Mouse (Mus musculus): ENCODE data around the gene Calm3. TPM values are rescaled to one million over a fixed set of nuclear protein-coding genes. Genes with fewer than 3 reads are reported as not detected.

The Calm3 gene
- polyA plus RNA-seq, 1 experiment from 2014 or later = 190 TPM

- H3K27ac ChIP-seq (ENCODE audit: low read depth) = no peak overlapping the region
- H3K27me3 ChIP-seq (replicated peaks; ENCODE audit: control insufficient read depth, insufficient read depth, low read length) = peaks cover 7% of the 10 kb centered on the region; the same call in 1 of the 2 replicates
- H3K4me3 ChIP-seq (ENCODE audit: low read depth, low read length) = peak overlapping the region; percentile 32
- WGBS = 40% methylated on average over 9 of the region's 9 CpGs
- peak overlapping the region; percentile 63 for H3K4me2 ChIP-seq (ENCODE audit: low read length)
- H3K9ac ChIP-seq (ENCODE audit: low read length) = peak overlapping the region; percentile 20; the same call in 1 of the 2 replicates
- ATAC-seq (replicated peaks; ENCODE audit: low FRiP score, low TSS enrichment, low read depth) (no peak; the same call in 1 of the 2 replicates), DNase-seq (ENCODE audit: low spot score) (no peak)
- 0 out of 2 replicates have a peak, but pooled peaks cover 4% of the 10 kb centered on the region for H3K36me3 ChIP-seq (ENCODE audit: control insufficient read depth, insufficient read depth, low read length)
- H3K4me1 ChIP-seq (replicated peaks; ENCODE audit: control insufficient read depth, insufficient read depth, low read length) = peaks cover 24% of the 10 kb centered on the region
- H3K9me3 ChIP-seq (ENCODE audit: control insufficient read depth, low read length) = no peaks in the 10 kb centered on the region
Observed at GRCm38 (mm10) chr7:16892352-16892730, 31.6 kb downstream of the Calm3 start.

- peak within 1 kb of the TSS; percentile 32; the same call in 1 of the 2 replicates for H3K9ac ChIP-seq (ENCODE audit: low read length)
- peaks cover 7% of the 10 kb centered on the region; the same call in 1 of the 2 replicates for H3K27me3 ChIP-seq (replicated peaks; ENCODE audit: control insufficient read depth, insufficient read depth, low read length)
- H3K4me3 ChIP-seq (ENCODE audit: low read depth, low read length) = peak within 1 kb of the TSS; percentile 32
- H3K4me2 ChIP-seq (ENCODE audit: low read length) = peak within 1 kb of the TSS; percentile 63
- peaks cover 8% of the 10 kb centered on the region; the same call in 1 of the 2 replicates for H3K36me3 ChIP-seq (ENCODE audit: control insufficient read depth, insufficient read depth, low read length)
- H3K9me3 ChIP-seq (ENCODE audit: control insufficient read depth, low read length) = no peaks in the 10 kb centered on the region
- under 1% methylated on average over 30 of the region's 30 CpGs for WGBS
- H3K4me1 ChIP-seq (replicated peaks; ENCODE audit: control insufficient read depth, insufficient read depth, low read length) = peaks cover 24% of the 10 kb centered on the region
- DNase-seq (ENCODE audit: low spot score) = peak; percentile 93
- H3K27ac ChIP-seq (ENCODE audit: low read depth) = peak within 1 kb of the TSS; percentile 94
- peak; percentile 80 for ATAC-seq (replicated peaks; ENCODE audit: low FRiP score, low TSS enrichment, low read depth)
Observed at GRCm38 (mm10) chr7:16891641-16892351, 32.1 kb downstream of the Calm3 start, which contains the start of gene Gng8. TSS of gene Gng8 (plus strand) at chr7:16891786.

- Histone ChIP-seq H3K9me3 (ENCODE audit: control insufficient read depth, low read length) (peaks cover 3% of the 10 kb centered on the region), H3K4me2 (ENCODE audit: low read length) (peak overlapping the region; percentile 63), H3K9ac (ENCODE audit: low read length) (no peak overlapping the region), H3K27me3 (replicated peaks; ENCODE audit: control insufficient read depth, insufficient read depth, low read length) (peaks cover 7% of the 10 kb centered on the region; the same call in 1 of the 2 replicates), H3K4me3 (ENCODE audit: low read depth, low read length) (no peak overlapping the region), H3K36me3 (ENCODE audit: control insufficient read depth, insufficient read depth, low read length) (peaks cover 16% of the 10 kb centered on the region), H3K27ac (ENCODE audit: low read depth) (peak overlapping the region; percentile 94), H3K4me1 (replicated peaks; ENCODE audit: control insufficient read depth, insufficient read depth, low read length) (peaks cover 24% of the 10 kb centered on the region)
- 3% methylated on average over 23 of the region's 23 CpGs for WGBS
- DNase-seq (ENCODE audit: low spot score) = peak; percentile 91
- peak; percentile 68 for ATAC-seq (replicated peaks; ENCODE audit: low FRiP score, low TSS enrichment, low read depth)
Observed at GRCm38 (mm10) chr7:16890944-16891343, 33.0 kb downstream of the Calm3 start.

- Histone ChIP-seq H3K36me3 (ENCODE audit: control insufficient read depth, insufficient read depth, low read length) (peaks cover 21% of the 10 kb centered on the region), H3K9me3 (ENCODE audit: control insufficient read depth, low read length) (peaks cover 7% of the 10 kb centered on the region), H3K27me3 (replicated peaks; ENCODE audit: control insufficient read depth, insufficient read depth, low read length) (peaks cover 11% of the 10 kb centered on the region; the same call in 1 of the 2 replicates), H3K9ac (ENCODE audit: low read length) (no peak overlapping the region), H3K4me3 (ENCODE audit: low read depth, low read length) (no peak overlapping the region), H3K4me2 (ENCODE audit: low read length) (peak overlapping the region; percentile 63), H3K4me1 (replicated peaks; ENCODE audit: control insufficient read depth, insufficient read depth, low read length) (peaks cover 24% of the 10 kb centered on the region), H3K27ac (ENCODE audit: low read depth) (peak overlapping the region; percentile 94)
- ATAC-seq (replicated peaks; ENCODE audit: low FRiP score, low TSS enrichment, low read depth) (no peak), DNase-seq (ENCODE audit: low spot score) (peak; percentile 74)
- 23% methylated on average over 6 of the region's 6 CpGs for WGBS
Observed at GRCm38 (mm10) chr7:16890536-16890935, 33.4 kb downstream of the Calm3 start.

- no peak for ATAC-seq (replicated peaks; ENCODE audit: low FRiP score, low TSS enrichment, low read depth)
- H3K4me3 ChIP-seq (ENCODE audit: low read depth, low read length) = no peak overlapping the region
- H3K9me3 ChIP-seq (ENCODE audit: control insufficient read depth, low read length) = peaks cover 16% of the 10 kb centered on the region
- DNase-seq (ENCODE audit: low spot score) = no peak
- 0 out of 2 replicates have a peak, but pooled peaks cover 5% of the 10 kb centered on the region for H3K27me3 ChIP-seq (replicated peaks; ENCODE audit: control insufficient read depth, insufficient read depth, low read length)
- no peak overlapping the region for H3K27ac ChIP-seq (ENCODE audit: low read depth)
- WGBS = 55% methylated on average over 59 of the region's 59 CpGs
- peaks cover 3% of the 10 kb centered on the region; the same call in 1 of the 2 replicates for H3K4me1 ChIP-seq (replicated peaks; ENCODE audit: control insufficient read depth, insufficient read depth, low read length)
- H3K9ac ChIP-seq (ENCODE audit: low read length) = no peak overlapping the region
- H3K36me3 ChIP-seq (ENCODE audit: control insufficient read depth, insufficient read depth, low read length) = peaks cover 38% of the 10 kb centered on the region
- no peak overlapping the region for H3K4me2 ChIP-seq (ENCODE audit: low read length)
Observed at GRCm38 (mm10) chr7:16885905-16886304, 38.0 kb downstream of the Calm3 start.

GRCm38 (mm10) chr7:16885271-16885776, 38.6 kb downstream of the Calm3 start:
- 34% methylated on average over 59 of the region's 95 CpGs for WGBS
- peaks cover 38% of the 10 kb centered on the region for H3K36me3 ChIP-seq (ENCODE audit: control insufficient read depth, insufficient read depth, low read length)
- H3K27ac ChIP-seq (ENCODE audit: low read depth) = no peak overlapping the region
- no peak overlapping the region for H3K9ac ChIP-seq (ENCODE audit: low read length)
- peaks cover 8% of the 10 kb centered on the region; the same call in 1 of the 2 replicates for H3K4me1 ChIP-seq (replicated peaks; ENCODE audit: control insufficient read depth, insufficient read depth, low read length)
- H3K4me2 ChIP-seq (ENCODE audit: low read length) = peak overlapping the region; percentile 28
- ATAC-seq (replicated peaks; ENCODE audit: low FRiP score, low TSS enrichment, low read depth) (0 out of 2 replicates have a peak, but pooled peaks have one; percentile 26), DNase-seq (ENCODE audit: low spot score) (no peak)
- peaks cover 16% of the 10 kb centered on the region for H3K9me3 ChIP-seq (ENCODE audit: control insufficient read depth, low read length)
- H3K4me3 ChIP-seq (ENCODE audit: low read depth, low read length) = peak overlapping the region; percentile 23
- H3K27me3 ChIP-seq (replicated peaks; ENCODE audit: control insufficient read depth, insufficient read depth, low read length) = 0 out of 2 replicates have a peak, but pooled peaks cover 5% of the 10 kb centered on the region

- DNase-seq (ENCODE audit: low spot score) (no peak), ATAC-seq (replicated peaks; ENCODE audit: low FRiP score, low TSS enrichment, low read depth) (no peak)
- H3K4me2 ChIP-seq (ENCODE audit: low read length) = no peak overlapping the region
- H3K27me3 ChIP-seq (replicated peaks; ENCODE audit: control insufficient read depth, insufficient read depth, low read length) = 0 out of 2 replicates have a peak, but pooled peaks cover 5% of the 10 kb centered on the region
- peaks cover 41% of the 10 kb centered on the region for H3K36me3 ChIP-seq (ENCODE audit: control insufficient read depth, insufficient read depth, low read length)
- no peak overlapping the region for H3K4me3 ChIP-seq (ENCODE audit: low read depth, low read length)
- no peak overlapping the region for H3K9ac ChIP-seq (ENCODE audit: low read length)
- H3K27ac ChIP-seq (ENCODE audit: low read depth) = no peak overlapping the region
- peaks cover 8% of the 10 kb centered on the region; the same call in 1 of the 2 replicates for H3K4me1 ChIP-seq (replicated peaks; ENCODE audit: control insufficient read depth, insufficient read depth, low read length)
- peaks cover 16% of the 10 kb centered on the region for H3K9me3 ChIP-seq (ENCODE audit: control insufficient read depth, low read length)
- 60% methylated on average over 4 of the region's 4 CpGs for WGBS
Observed at GRCm38 (mm10) chr7:16884334-16884733, 39.6 kb downstream of the Calm3 start.

GRCm38 (mm10) chr7:16883162-16883561, 40.8 kb downstream of the Calm3 start:
- H3K36me3 ChIP-seq (ENCODE audit: control insufficient read depth, insufficient read depth, low read length) = peaks cover 45% of the 10 kb centered on the region
- no peak overlapping the region for H3K9ac ChIP-seq (ENCODE audit: low read length)

More at GRCm38 (mm10) chr7:16883162-16883561, 40.8 kb downstream of the Calm3 start:
- WGBS = 95% methylated on average over 6 of the region's 6 CpGs
- H3K4me3 ChIP-seq (ENCODE audit: low read depth, low read length) = no peak overlapping the region
- peaks cover 8% of the 10 kb centered on the region; the same call in 1 of the 2 replicates for H3K4me1 ChIP-seq (replicated peaks; ENCODE audit: control insufficient read depth, insufficient read depth, low read length)
- DNase-seq (ENCODE audit: low spot score) = no peak
- no peak for ATAC-seq (replicated peaks; ENCODE audit: low FRiP score, low TSS enrichment, low read depth)
- H3K27ac ChIP-seq (ENCODE audit: low read depth) = no peak overlapping the region
- H3K27me3 ChIP-seq (replicated peaks; ENCODE audit: control insufficient read depth, insufficient read depth, low read length) = 0 out of 2 replicates have a peak, but pooled peaks cover 5% of the 10 kb centered on the region
- H3K4me2 ChIP-seq (ENCODE audit: low read length) = no peak overlapping the region
- peaks cover 16% of the 10 kb centered on the region for H3K9me3 ChIP-seq (ENCODE audit: control insufficient read depth, low read length)

Measured in intestine, embryonic 14.5 days (tissue).